8 mouse cellular contexts compared by ENCODE assay signal in genomic region chr5:114139175-114139574, GRCm38 (mm10). TPM values are rescaled to one million over a fixed set of nuclear protein-coding genes. Genes with fewer than 3 reads are reported as not detected.
DNase-seq lines count a peak whose midpoint lies in the region; ATAC-seq and TF ChIP-seq lines count a peak whose summit lies in the region.

No protein-coding gene starts in this region.

- no peaks in the 10 kb centered on the region for H3K36me3 ChIP-seq in kidney, adult 2 months (ENCODE audit: control insufficient read depth, insufficient read depth, low read length)
- no peaks in the 10 kb centered on the region for H3K36me3 ChIP-seq in midbrain, embryonic 16.5 days (ENCODE audit: control insufficient read depth, insufficient read depth, low read length)

- 25% methylated on average over 9 of the region's 9 CpGs for WGBS in kidney, adult 2 months
- WGBS in midbrain, embryonic 16.5 days, result 26% methylated on average over 9 of the region's 9 CpGs

- peaks cover 9% of the 10 kb centered on the region for H3K4me1 ChIP-seq in kidney, adult 2 months (ENCODE audit: control insufficient read depth, insufficient read depth, low read length)
- peaks cover 14% of the 10 kb centered on the region for H3K4me1 ChIP-seq in midbrain, embryonic 16.5 days (ENCODE audit: control insufficient read depth, insufficient read depth, low read length)

- intact Hi-C loops in left cerebral cortex, postnatal 36 days (cut with DNase I), result loop anchor here (10.0 kb wide), 1 partner anchor 166 kb away; no protein-coding TSS in a partner anchor

- H3K27ac ChIP-seq in kidney, adult 2 months (ENCODE audit: insufficient read depth, low read depth, low read length), result peak overlapping the region; percentile 85
- peak overlapping the region; percentile 78 for H3K27ac ChIP-seq in midbrain, embryonic 16.5 days (ENCODE audit: low read length)

- no peaks in the 10 kb centered on the region for H3K9me3 ChIP-seq in midbrain, embryonic 16.5 days (replicated peaks; ENCODE audit: control insufficient read depth, low read length, poor library complexity, severe bottlenecking)

- peak; percentile 57 for DNase-seq in cerebellum, adult 11-12 months
- DNase-seq in embryo, embryonic 11 days, result peak; percentile 37
- peak; percentile 93 to 94 for DNase-seq in heart, adult 9 months (ENCODE audit: low spot score in 2 of 2)
- peak; percentile 94 for DNase-seq in kidney, adult 2 months
- DNase-seq in left cerebral cortex, postnatal 36 days (ENCODE audit: low spot score in 2 of 2), result peak; percentile 43 to 68
- peak; percentile 85 for DNase-seq in testis, postnatal 14 days (ENCODE audit: low spot score)

- no peak for TF ChIP-seq POLR2A in kidney, adult 2 months (IDR thresholded peaks at IDR 0.05; ENCODE audit: low read depth, low read length)

- no peak overlapping the region for H3K9ac ChIP-seq in midbrain, embryonic 16.5 days (ENCODE audit: low read depth, low read length)

- H3K4me3 ChIP-seq in kidney, adult 2 months (ENCODE audit: insufficient read depth, low read depth, low read length), result no peak overlapping the region
- H3K4me3 ChIP-seq in midbrain, embryonic 16.5 days (ENCODE audit: low read depth, low read length), result no peak overlapping the region

- H3K4me2 ChIP-seq in midbrain, embryonic 16.5 days (ENCODE audit: low read length), result peak overlapping the region; percentile 14

- no peak for ATAC-seq in cerebellum, adult (ENCODE audit: insufficient number of reproducible peaks, low FRiP score, low TSS enrichment)
- ATAC-seq in midbrain, embryonic 16.5 days, result peak; percentile 88

- TF ChIP-seq CTCF in kidney, adult 2 months (conservative IDR thresholded peaks at IDR 0.05; ENCODE audit: insufficient read depth, insufficient read length, low read depth, low read length), result no peak

- H3K27me3 ChIP-seq in kidney, adult 2 months (replicated peaks; ENCODE audit: control insufficient read depth, insufficient read depth, low read length), result no peaks in the 10 kb centered on the region
- no peaks in the 10 kb centered on the region for H3K27me3 ChIP-seq in midbrain, embryonic 16.5 days (ENCODE audit: control insufficient read depth, insufficient read depth, low read depth, low read length)

RNA-seq across cellular contexts. Expression of gene Acacb, which starts 7.2 kb away (rescaled TPM):
- polyA plus RNA-seq in kidney, adult 2 months (2012; rRNA removed), result 34.5 and 36.6 TPM in 2 replicates
- 1 to 10 TPM; 3.9 to 6.9 TPM for total RNA-seq in left cerebral cortex, postnatal 36 days (2021)
- polyA plus RNA-seq in midbrain, embryonic 16.5 days (2015; fragmentation: Nextera tagmentation; extraction: Ambion mirVana), result 5.1 and 5.2 TPM in 2 replicates

RNA-seq across cellular contexts. Expression of gene Ung, which starts 9.0 kb away (rescaled TPM):
- polyA plus RNA-seq in kidney, adult 2 months (2012; rRNA removed), result 2.6 and 3.7 TPM in 2 replicates
- 1 to 10 TPM; 3.3 to 5.3 TPM for total RNA-seq in left cerebral cortex, postnatal 36 days (2021)
- 8.2 and 9.1 TPM in 2 replicates for polyA plus RNA-seq in midbrain, embryonic 16.5 days (2015; fragmentation: Nextera tagmentation; extraction: Ambion mirVana)

RNA-seq across cellular contexts. Expression of gene Alkbh2, which starts 11.2 kb away (rescaled TPM):
- 8.4 and 9.6 TPM in 2 replicates for polyA plus RNA-seq in kidney, adult 2 months (2012; rRNA removed)
- 1 to 10 TPM; 6.0 to 7.4 TPM for total RNA-seq in left cerebral cortex, postnatal 36 days (2021)
- polyA plus RNA-seq in midbrain, embryonic 16.5 days (2015; fragmentation: Nextera tagmentation; extraction: Ambion mirVana), result 5.1 and 5.8 TPM in 2 replicates

RNA-seq across cellular contexts. Expression of gene Svop, which starts 47.8 kb away (rescaled TPM):
- 0.34 and 0.45 TPM in 2 replicates for polyA plus RNA-seq in kidney, adult 2 months (2012; rRNA removed)
- 100 to 1,000 TPM; 179 to 201 TPM for total RNA-seq in left cerebral cortex, postnatal 36 days (2021)
- polyA plus RNA-seq in midbrain, embryonic 16.5 days (2015; fragmentation: Nextera tagmentation; extraction: Ambion mirVana), result 111 and 113 TPM in 2 replicates

Comparison
In these comparisons a context has a peak if more than half of its experiments do, and no peak if none do; other contexts are left out.
1. DNase-seq: peak in every context shown above with its lines; median percentile 94 in kidney, adult 2 months; 94 in heart, adult 9 months; 85 in testis, postnatal 14 days; 57 in cerebellum, adult 11-12 months; 56 in left cerebral cortex, postnatal 36 days; 37 in embryo, embryonic 11 days.